Mouse (Mus musculus) myocyte (in vitro differentiated cells): ENCODE results near the gene Gapt. TPM values are rescaled to one million over a fixed set of nuclear protein-coding genes. Genes with fewer than 3 reads are reported as not detected.
"Not testable (repeated sequence)": the region's sequence is repeated elsewhere in the genome, so short reads cannot be mapped to it uniquely, and the experiment has no call there.

Source experiments
- H3K27me3 ChIP-seq: one replicate; pipeline ENCODE4 v1.6.1; 2011; ENCODE audit not compliant: control insufficient read depth, insufficient read depth, insufficient read length
- H3K36me3 ChIP-seq: one replicate; pipeline ENCODE4 v1.6.1; 2011; ENCODE audit not compliant: control insufficient read depth, insufficient read depth
- H3K4me2 ChIP-seq: one replicate; pipeline ENCODE4 v1.6.1; 2011; ENCODE audit warnings: low read depth, control low read depth
- H3K4me3 ChIP-seq: one replicate; pipeline ENCODE4 v1.5.1; 2011; ENCODE audit warnings: mild to moderate bottlenecking, control low read depth, moderate library complexity
- H3K79me2 ChIP-seq: one replicate; pipeline ENCODE4 v1.6.1; 2011; ENCODE audit not compliant: control insufficient read depth, insufficient read depth
- H3ac ChIP-seq: one replicate; pipeline ENCODE4 v1.6.1; 2011; ENCODE audit not compliant: control insufficient read depth, insufficient read length
- CEBPB ChIP-seq: IDR thresholded peaks from 2 replicates; pipeline ENCODE4 v1.6.1; 2011; ENCODE audit warnings: mild to moderate bottlenecking, moderate library complexity; ENCODE audit not compliant: poor library complexity, insufficient read depth, severe bottlenecking
- E2F4 ChIP-seq: IDR thresholded peaks from one replicate; pipeline ENCODE4 v1.6.1; 2011; ENCODE audit warnings: mild to moderate bottlenecking, control low read depth, moderate library complexity; ENCODE audit not compliant: insufficient read depth
- MAX ChIP-seq: IDR thresholded peaks from one replicate; pipeline ENCODE4 v1.6.1; 2011; ENCODE audit warnings: low read depth, mild to moderate bottlenecking, control low read depth
- MYOD1 ChIP-seq, 3 experiments: IDR thresholded peaks; one replicate each; pipeline ENCODE4 v1.6.1; 2011; ENCODE audit warnings: control low read depth in 2 of 3, low read depth in 2 of 3, mild to moderate bottlenecking in 2 of 3, moderate library complexity in 1 of 3; ENCODE audit not compliant: insufficient read length in 2 of 3, control insufficient read depth in 1 of 3
- MYOG ChIP-seq, 3 experiments: IDR thresholded peaks; one replicate each; pipeline ENCODE4 v1.6.1; 2011; ENCODE audit warnings: control low read depth in 2 of 3, low read depth in 2 of 3, mild to moderate bottlenecking in 2 of 3; ENCODE audit not compliant: insufficient read length in 2 of 3, control insufficient read depth in 1 of 3, insufficient read depth in 1 of 3
- POLR2A ChIP-seq: IDR thresholded peaks from one replicate; pipeline ENCODE4 v1.6.1; 2011; ENCODE audit warnings: low read depth, mild to moderate bottlenecking, control low read depth, moderate library complexity; ENCODE audit not compliant: insufficient read length
- POLR2AphosphoS2 ChIP-seq: IDR thresholded peaks from one replicate; pipeline ENCODE4 v1.6.1; 2011; ENCODE audit warnings: low read depth, control low read depth; ENCODE audit not compliant: insufficient read length
- REST ChIP-seq: IDR thresholded peaks from one replicate; pipeline ENCODE4 v1.6.1; 2011; ENCODE audit warnings: mild to moderate bottlenecking, control low read depth, moderate library complexity; ENCODE audit not compliant: insufficient read depth, insufficient read length
- SRF ChIP-seq: IDR thresholded peaks from one replicate; pipeline ENCODE4 v1.6.1; 2011; ENCODE audit warnings: low read depth; ENCODE audit not compliant: control insufficient read depth, insufficient read length
- TCF12 ChIP-seq: IDR thresholded peaks from one replicate; pipeline ENCODE4 v1.6.1; 2011; ENCODE audit warnings: mild to moderate bottlenecking, control low read depth; ENCODE audit not compliant: poor library complexity, insufficient read depth, severe bottlenecking
- TCF3 ChIP-seq: IDR thresholded peaks from one replicate; pipeline ENCODE4 v1.6.1; 2011; ENCODE audit warnings: low read depth, control low read depth; ENCODE audit not compliant: insufficient read length
- USF1 ChIP-seq: IDR thresholded peaks from one replicate; pipeline ENCODE4 v1.6.1; 2011; ENCODE audit warnings: low read depth, mild to moderate bottlenecking, control low read depth, moderate library complexity
- polyA plus RNA-seq: library from polyadenylated mRNA; unstranded; fragments of >200 nt; fragmentation: generic; extraction: Trizol; gene quantifications from one replicate; pipeline ENCODE4 v1.2.1, GENCODE M21; 2012; ENCODE audit warnings: missing spikeins

The Gapt gene
- not detected for polyA plus RNA-seq

DNA sequence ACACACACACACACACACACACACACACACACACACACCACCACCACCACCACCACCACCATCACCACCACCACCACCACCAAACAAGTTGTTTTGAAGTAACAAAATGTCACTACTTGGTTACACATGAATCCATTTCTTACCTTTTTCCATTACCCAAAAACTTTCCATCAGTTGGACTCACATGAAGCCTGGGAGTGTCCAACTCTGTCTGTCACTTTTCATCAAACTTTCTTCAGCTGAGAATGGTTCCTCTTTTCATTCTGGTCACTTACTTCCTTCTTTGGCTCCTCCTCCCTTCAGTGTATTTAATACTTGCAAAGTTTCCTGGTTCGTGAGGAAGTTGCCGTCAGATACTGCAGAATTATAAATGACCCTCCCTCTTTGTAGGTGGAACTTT, at the start of gene Gapt:
Gene Gapt (minus strand): TSS at position 259 of the 400 bp plus-strand sequence.
- no peak within 1 kb of the TSS for H3ac ChIP-seq
- no peak within 1 kb of the TSS for H3K4me3 ChIP-seq
- H3K79me2 ChIP-seq: no peaks in the 10 kb centered on the region
- no peaks in the 10 kb centered on the region for H3K27me3 ChIP-seq
- TF ChIP-seq POLR2A (no peak), POLR2AphosphoS2 (no peak), MAX (no peak), REST (no peak), TCF12 (no peak), MYOG (IDR thresholded peaks at IDR 0.05; ENCODE audit: control insufficient read depth in 1 of 3, insufficient read depth in 1 of 3, insufficient read length in 2 of 3, low read depth in 2 of 3) (no peak), TCF3 (no peak), MYOD1 (IDR thresholded peaks at IDR 0.05; ENCODE audit: control insufficient read depth in 1 of 3, insufficient read length in 2 of 3, low read depth in 2 of 3) (no peak), E2F4 (no peak), USF1 (no peak), CEBPB (no peak), SRF (no peak)
- no peaks in the 10 kb centered on the region for H3K36me3 ChIP-seq
- H3K4me2 ChIP-seq: no peak within 1 kb of the TSS

DNA sequence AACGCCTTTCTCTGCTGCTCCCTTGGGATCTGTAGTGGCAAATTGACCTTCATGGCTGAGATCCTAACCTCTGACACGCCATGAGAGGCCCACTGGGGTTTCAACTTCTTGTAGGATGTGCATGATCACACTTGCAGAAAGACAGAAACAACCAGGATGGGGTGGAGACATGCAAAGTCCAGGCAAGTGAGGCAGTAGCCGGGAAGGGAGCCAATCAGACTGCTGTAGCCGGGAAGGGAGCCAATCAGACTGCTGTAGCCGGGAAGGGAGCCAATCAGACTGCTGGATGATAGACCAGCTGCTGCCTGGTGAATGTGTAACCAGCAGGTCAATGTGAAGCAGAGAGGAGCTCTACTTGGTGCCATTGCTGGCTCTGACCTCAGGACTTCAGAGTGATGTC, 49.2 kb upstream of the Gapt start:
- Histone ChIP-seq H3K4me3 (no peak overlapping the region), H3ac (no peak overlapping the region), H3K36me3 (peaks cover 7% of the 10 kb centered on the region), H3K79me2 (no peaks in the 10 kb centered on the region), H3K27me3 (no peaks in the 10 kb centered on the region), H3K4me2 (no peak overlapping the region)
- TF ChIP-seq SRF: no peak
- TF ChIP-seq USF1: no peak
- TF ChIP-seq REST: no peak
- TF ChIP-seq MYOG (IDR thresholded peaks at IDR 0.05; ENCODE audit: control insufficient read depth in 1 of 3, insufficient read depth in 1 of 3, insufficient read length in 2 of 3, low read depth in 2 of 3): no peak
- TF ChIP-seq MAX: no peak
- no peak for TF ChIP-seq E2F4
- no peak for TF ChIP-seq CEBPB
- no peak for TF ChIP-seq MYOD1 (IDR thresholded peaks at IDR 0.05; ENCODE audit: control insufficient read depth in 1 of 3, insufficient read length in 2 of 3, low read depth in 2 of 3)
- no peak for TF ChIP-seq POLR2AphosphoS2
- TF ChIP-seq TCF3: no peak
- no peak for TF ChIP-seq TCF12

GRCm38 (mm10) chr13:110404686-110405085, 47.7 kb upstream of the Gapt start:
- not testable (repeated sequence) for H3ac ChIP-seq, H3K4me3 ChIP-seq, H3K79me2 ChIP-seq, H3K4me2 ChIP-seq, H3K27me3 ChIP-seq
- H3K36me3 ChIP-seq: peaks cover 21% of the 10 kb centered on the region

DNA sequence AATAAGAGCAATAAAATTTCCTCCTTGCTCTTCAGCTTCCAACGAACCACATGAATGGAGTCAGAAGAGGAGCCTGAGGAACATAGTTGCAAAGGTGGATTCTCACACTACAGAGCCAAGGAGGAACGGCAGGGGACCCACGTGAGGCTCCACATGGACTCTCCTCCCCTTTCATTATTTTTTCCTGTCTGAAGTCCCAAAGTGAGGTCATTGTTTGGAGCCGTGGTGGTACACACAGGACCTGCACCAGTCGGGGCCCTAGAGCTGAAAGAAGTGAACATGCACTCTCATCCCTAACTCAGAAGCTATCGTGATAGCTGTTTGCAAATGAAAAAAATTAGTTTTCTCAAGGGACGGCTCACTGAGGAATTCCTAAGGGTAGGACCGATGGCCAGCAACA, 47.1 kb upstream of the Gapt start:
- Histone ChIP-seq H3K27me3 (no peaks in the 10 kb centered on the region), H3K79me2 (peaks cover 2% of the 10 kb centered on the region), H3K4me2 (no peak overlapping the region), H3K4me3 (no peak overlapping the region), H3ac (no peak overlapping the region), H3K36me3 (peaks cover 27% of the 10 kb centered on the region)
- TF ChIP-seq SRF (no peak), TCF12 (no peak), CEBPB (no peak), MAX (no peak), POLR2A (no peak), MYOD1 (IDR thresholded peaks at IDR 0.05; ENCODE audit: control insufficient read depth in 1 of 3, insufficient read length in 2 of 3, low read depth in 2 of 3) (no peak)

DNA sequence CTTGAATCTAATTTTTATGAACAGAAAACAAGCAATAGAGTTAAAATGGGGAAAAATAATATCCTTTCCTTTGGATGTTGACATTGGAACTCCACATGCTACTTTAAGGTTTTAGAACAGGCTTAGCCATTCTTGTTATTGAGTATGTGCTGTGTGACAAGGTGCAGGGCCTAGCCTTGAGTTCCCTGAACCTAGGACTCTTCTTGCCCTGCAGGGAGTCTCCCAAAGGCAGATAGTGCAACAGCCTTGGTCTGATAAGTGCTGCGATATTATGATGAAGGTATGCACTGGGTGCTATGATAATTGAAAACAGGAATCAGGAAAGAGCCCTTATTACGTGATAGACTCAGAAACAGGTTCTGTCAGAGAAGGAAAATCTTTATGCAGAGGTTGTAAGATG, 44.9 kb upstream of the Gapt start:
- no peak overlapping the region for H3K4me3 ChIP-seq
- no peak overlapping the region for H3ac ChIP-seq
- H3K79me2 ChIP-seq: peaks cover 22% of the 10 kb centered on the region
- peaks cover 49% of the 10 kb centered on the region for H3K36me3 ChIP-seq
- no peaks in the 10 kb centered on the region for H3K27me3 ChIP-seq
- TF ChIP-seq REST (no peak), POLR2AphosphoS2 (peak; percentile 77)
- no peak overlapping the region for H3K4me2 ChIP-seq

DNA sequence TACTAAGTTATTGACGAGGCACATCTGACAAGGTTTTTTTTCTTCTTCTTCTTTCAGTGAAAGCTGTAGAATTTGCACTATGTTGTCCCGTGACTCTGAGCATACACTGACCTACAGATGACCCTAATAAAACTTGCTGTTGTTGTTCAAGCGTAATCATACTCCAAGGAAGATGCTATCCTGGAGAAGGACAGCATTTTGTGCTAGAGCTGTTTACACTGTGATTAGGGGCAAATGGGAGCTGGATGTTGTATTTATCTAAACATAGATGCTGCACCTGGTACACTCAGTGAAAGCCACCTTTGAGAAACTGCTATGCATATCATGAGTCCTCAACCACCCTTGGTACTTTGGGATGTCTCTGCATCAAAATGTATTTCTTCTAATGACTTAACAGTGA, 44.4 kb upstream of the Gapt start:
- no peak overlapping the region for H3ac ChIP-seq
- no peak for TF ChIP-seq REST
- peak; percentile 81 for TF ChIP-seq POLR2AphosphoS2
- no peak for TF ChIP-seq E2F4
- TF ChIP-seq TCF12: no peak
- no peak for TF ChIP-seq SRF
- TF ChIP-seq POLR2A: no peak
- no peak for TF ChIP-seq CEBPB
- no peak for TF ChIP-seq MAX
- no peak overlapping the region for H3K4me3 ChIP-seq
- no peak overlapping the region for H3K4me2 ChIP-seq
- H3K79me2 ChIP-seq: peaks cover 26% of the 10 kb centered on the region
- H3K36me3 ChIP-seq: peaks cover 54% of the 10 kb centered on the region
- H3K27me3 ChIP-seq: no peaks in the 10 kb centered on the region
